Mouse (Mus musculus): Measurements from ENCODE around the gene Ptprm.

The Ptprm gene

DNA sequence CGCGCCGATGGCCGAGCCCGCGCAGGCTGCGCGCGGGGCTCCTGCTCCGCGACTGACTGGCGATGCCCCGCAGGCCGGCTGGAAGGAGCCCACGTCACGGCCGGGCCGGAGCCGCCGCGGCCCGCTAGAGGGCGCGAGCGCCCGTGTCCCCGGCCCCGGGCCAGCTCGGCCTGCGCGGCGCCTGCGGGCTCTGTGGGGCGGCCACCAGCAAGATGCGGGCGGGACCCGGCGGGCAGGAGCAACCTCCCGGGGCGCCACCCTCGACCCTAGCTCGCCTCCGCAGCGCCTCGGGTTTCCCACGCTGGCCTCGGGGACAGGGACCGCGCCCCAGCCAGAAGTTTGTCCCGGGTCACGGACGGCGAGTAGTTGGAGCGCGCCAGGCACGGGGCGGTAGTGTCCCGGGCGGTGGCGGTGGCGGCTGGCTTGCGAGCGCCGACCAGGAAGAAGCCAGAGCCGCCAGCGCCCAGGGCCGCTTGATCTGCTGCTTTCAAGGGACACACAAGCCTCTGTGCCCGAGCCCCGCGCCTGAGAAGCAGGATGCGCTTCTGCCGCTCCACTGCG is at the start of gene Ptprm:
Ptprm (minus strand) TSS at position 7 of the 561 bp plus-strand sequence.
- peak; percentile 78 for DNase-seq (ENCODE audit: low spot score)

DNA sequence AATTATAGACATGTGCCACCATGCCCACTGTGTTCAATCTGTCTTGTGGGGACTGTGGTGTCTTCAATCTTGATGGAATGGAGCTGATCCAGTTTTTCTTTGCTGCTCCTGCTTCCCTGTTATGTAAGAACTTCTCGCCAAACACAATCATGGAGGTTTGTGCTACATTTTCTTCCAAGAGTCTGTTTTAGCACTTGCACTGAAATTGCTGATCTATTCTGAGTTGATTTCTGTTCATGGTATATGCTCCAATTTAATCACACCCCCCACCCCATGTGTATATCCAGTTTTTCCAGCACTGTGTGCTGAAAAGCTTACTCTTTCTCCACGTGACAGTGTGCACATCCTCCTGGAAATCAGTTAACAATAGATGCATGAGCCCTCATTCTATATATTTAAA is 41.9 kb upstream of the Ptprm start:
- no peak for DNase-seq (ENCODE audit: low spot score)

DNA sequence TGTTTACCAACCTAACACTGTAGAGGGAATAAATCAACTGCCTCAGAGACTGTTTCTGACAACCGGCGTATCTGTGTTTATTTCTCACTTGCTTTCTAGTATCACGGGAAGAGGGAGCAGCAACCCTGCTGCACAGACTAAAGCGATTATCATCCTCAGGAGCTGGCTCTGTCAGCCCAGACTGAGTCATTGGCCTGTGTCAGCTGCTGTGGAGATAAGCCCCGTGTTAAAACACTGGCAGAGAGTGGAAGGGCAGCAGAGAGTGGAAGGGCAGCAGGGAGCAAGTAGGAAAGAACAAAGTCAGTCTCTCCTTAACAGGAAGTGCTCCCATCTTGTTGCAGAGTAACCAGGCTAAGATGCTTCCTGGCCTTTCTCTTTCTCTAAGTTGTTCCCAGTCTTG is 36.6 kb upstream of the Ptprm start:
- DNase-seq (ENCODE audit: low spot score) = no peak

DNA sequence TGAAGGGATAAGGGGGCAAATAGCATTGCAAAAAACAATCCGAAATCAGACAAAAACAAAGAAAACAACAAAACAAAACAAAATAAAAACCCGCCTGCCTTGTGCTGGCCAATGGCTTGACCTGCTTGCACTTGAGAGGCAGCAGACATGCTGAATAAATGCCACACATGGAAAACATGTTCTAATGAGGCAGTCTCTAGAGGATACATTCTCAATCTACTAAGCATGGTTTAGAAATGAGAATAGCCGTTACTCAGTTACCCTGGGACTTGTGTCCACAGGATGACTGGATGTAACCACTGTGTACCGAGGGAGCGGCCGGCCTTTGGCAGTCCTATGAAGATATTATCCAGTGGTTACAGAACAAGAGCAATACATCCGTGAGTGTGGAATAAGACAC is 33.9 kb upstream of the Ptprm start:
- DNase-seq (ENCODE audit: low spot score) = no peak

DNA sequence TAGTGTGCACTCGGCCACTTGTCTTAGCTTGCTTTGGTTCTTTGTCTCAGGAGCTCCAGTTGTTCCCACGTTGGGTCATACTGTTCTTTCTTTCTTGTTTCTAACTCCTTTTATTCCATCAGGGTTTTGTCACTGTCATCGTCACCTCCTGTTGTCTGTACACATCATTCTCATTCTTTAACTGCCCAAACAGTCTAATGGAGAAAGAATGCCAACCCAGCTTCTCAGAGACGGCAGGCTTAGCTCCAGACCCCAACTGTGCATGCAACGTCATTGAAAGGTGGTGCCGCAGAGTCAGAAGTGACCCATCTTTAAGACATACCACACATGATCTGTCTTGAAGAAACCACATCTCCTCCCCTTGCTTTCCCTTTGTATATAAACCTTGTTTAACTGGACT is 31.0 kb upstream of the Ptprm start:
- DNase-seq (ENCODE audit: low spot score) = no peak

DNA sequence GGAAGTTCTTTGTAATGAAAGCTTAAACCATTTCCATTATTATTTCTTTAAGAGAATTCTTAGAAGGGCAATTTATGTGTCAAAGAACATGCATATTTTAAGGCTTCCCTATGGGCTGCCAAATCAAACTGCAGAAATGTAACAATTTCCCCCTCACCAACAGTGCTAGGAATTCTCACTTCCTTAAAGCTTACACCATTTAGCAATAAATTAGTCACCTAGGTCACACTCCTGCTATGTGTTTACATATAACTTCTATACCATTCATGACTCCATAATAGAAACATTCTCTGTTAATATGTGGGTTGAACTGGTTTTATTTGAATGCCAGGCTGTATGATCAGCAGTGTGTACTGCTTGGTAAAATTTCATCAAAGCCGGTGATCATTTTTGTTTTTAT is 29.4 kb upstream of the Ptprm start:
- no peak for DNase-seq (ENCODE audit: low spot score)

DNA sequence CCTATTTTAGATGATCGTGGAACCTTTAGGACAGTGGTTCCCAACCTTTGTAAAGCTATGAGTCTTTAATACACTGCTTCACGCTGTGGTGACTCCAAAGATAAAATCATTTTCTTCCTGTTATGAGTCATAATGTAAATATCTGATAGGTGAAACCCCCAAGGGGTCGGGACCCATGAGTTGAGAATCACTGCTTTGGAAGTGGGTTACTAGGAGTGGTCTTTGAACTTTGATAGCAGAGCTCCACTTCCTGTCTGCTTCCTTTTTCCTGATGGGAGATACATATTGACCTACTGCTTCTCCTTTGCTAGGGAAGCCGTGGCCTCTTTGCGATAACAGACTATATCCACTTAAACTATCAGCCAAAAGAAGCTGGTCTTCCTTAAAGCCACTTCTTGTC is 27.4 kb upstream of the Ptprm start:
- DNase-seq (ENCODE audit: low spot score) = no peak

DNA sequence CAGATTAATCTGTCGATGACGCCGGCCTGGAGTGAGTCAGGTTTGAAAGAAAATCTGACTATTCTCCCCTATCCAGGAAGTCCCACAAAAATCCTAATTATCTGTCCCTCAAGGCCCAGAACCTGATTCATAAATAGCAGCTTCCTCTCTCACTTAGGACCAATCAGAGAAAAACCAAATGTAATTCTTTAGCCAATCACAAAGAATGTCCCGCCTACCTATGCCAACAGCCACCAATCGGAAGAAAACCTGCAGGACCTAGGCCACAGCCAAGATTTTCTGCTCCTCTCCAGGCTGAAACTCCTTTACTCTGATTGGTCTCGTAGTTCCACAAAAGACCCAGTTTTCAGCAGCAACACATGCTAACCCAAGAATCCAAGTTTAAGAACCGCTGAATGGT is 13.6 kb upstream of the Ptprm start:
- no peak for DNase-seq (ENCODE audit: low spot score)

DNA sequence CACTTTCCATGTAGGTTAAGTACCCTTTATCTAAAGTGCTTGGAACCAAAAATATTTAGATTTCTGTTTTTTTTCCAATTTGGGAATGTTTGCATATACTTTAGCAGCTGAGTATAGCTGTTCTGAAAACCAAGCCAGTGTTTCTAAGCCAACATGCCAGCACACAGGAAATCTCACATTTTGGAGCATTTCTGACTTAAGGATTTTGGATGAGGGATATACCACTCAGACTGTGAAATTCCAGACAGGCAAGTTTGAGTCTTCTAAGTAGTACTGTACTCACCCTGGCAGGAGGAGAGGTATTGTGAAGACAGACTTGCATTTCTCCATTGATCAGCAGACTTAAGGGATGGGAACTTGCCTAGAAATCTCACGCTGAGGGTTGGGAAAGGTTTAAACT is 10.2 kb upstream of the Ptprm start:
- DNase-seq (ENCODE audit: low spot score) = no peak

DNA sequence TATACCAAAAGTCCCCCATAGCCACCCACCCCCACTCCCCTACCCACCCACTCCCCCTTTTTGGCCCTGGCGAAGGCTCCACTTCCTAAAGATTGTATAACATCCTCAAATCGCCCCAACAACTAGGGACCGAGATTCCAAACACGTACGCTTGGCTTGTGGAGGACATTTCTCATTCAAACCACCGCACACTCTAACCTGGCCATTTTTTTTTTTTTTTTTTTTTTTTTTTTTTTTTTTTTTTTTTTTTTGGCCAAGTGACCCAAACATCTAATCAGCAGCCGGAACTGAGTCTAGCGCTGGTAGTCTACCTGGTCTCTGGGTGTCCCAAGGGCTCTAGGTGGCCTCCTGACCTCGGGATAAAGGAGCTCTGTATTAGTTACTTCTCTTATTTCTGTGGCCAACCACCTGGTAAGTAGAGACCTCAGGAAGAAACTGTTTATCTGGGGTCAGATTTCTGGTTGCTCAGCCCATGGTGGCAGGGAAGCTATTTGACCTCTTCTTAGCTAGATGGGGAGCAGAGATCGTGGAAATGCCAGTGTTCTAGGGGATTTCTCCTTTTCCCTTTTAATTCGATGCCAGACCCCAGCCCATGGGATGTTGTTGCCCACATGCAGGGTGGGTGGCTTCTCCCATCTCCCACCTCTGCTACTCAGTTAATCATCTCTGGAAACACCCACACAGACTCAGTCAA is 9.3 kb upstream of the Ptprm start:
- no peak for DNase-seq (ENCODE audit: low spot score)

DNA sequence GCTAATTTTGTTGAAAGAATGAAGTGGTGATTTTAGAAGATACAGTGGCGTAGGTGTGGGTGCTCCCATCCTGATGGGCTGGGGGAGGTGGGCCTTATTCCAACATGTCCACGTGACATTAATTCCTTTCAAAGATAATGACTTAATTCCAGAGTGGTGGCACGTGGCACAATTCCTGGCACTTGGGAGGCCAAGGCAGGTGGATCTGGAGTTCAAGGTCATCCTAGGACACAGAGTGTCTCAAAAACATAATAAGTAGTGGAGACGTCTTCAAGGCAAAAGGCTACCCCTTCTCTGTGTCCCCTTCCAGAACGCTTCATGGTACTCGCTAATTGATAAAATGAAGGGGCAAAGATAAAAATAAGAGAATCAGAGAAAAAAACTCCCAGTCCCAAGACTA is 7.9 kb upstream of the Ptprm start:
- DNase-seq (ENCODE audit: low spot score) = no peak

DNA sequence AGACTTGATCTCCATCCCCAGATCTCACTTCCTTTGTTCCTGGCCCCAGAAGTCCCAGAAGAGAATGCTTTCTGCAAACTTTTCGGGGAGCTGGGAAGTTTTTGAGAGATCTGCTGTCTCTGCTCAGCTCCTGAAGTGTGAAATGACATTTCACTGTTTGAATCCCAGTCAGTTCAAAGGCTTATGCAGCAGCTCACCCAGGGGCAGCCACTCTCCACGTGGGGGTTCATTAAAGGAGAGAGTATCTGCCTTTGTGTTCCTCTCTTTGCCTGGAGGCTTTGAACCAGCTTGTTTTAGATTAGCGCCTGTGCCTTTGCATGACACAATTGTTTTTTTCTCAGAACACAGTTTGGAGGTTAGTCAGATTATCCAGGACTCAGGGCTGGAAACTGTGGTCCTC is 6.3 kb upstream of the Ptprm start:
- no peak for DNase-seq (ENCODE audit: low spot score)

DNA sequence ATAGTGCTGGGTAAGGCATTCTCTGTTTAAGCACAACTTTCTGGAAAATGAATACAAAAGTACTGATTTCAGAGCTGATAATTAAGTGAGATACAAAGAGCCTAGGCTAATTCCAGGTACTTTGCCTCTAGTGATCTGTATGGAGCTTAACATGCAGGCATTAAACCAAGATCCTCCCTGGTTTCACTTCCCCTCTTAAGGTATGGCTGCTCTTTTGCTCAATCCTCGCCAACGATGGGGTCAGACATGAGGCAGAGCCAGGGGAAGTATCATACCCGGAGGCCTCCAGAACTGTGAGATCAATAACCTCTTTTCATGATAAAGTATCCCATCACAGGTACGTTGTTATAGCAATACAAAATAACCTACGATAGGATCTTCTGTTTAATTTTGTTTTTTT is 5.3 kb upstream of the Ptprm start:
- DNase-seq (ENCODE audit: low spot score) = no peak

DNA sequence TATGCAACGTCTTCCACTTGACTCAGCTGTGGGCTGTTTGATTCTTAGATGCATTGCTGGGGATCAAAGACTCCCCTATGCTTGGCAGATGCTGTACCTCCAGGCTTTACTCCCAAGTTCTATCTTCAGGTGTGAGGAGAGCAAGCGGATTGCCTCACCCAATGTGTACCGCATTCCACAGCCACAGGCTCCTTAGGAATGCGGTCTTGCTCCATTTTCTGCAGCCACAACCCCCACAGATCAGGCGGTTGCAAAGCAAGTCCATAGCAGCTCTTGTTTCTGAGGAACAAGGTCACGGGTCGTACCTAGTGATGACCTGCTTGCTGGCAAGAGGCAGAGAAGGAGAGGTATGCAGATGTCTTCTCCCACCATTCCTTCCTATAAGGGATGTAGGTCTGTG is 4.3 kb upstream of the Ptprm start:
- no peak for DNase-seq (ENCODE audit: low spot score)

DNA sequence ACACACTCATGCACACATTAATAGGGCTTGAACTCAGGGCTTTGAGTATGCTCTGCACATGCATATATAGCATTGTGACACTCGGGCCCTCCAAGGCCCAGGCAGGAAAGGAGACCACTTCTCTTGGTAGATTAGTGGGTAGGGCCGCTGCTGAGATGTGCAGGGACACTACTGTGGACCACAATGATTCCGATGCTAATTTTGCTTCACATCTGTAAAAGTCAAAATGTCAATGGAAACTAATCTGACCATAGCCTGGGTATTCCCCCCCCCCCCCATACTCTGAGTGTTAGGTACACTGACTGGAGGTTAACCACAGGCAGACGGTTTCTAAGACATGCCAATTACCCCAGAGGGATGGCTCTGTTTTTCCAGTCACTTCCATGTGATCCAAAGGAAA is 2.9 kb upstream of the Ptprm start:
- DNase-seq (ENCODE audit: low spot score) = no peak

DNA sequence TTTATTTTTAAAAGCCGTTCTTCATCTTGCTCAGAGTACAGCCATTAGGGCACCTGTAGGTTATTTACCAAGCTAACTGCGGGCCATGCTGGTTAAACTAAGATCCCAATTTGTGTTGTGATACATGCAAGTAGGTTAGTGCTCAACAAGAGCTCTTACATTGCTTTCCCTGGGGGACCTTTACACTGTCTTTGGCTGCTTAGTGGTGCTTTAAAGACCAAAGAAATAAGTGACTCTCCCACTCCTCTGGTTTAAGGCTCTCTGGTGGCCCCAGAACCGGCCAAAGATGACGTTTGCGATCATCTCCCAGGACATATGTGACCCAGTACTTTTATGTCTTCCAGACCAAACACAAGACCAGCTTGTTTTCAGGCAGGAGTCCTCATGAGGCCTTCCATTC is 994 bp upstream of the Ptprm start:
- no peak for DNase-seq (ENCODE audit: low spot score)

DNA sequence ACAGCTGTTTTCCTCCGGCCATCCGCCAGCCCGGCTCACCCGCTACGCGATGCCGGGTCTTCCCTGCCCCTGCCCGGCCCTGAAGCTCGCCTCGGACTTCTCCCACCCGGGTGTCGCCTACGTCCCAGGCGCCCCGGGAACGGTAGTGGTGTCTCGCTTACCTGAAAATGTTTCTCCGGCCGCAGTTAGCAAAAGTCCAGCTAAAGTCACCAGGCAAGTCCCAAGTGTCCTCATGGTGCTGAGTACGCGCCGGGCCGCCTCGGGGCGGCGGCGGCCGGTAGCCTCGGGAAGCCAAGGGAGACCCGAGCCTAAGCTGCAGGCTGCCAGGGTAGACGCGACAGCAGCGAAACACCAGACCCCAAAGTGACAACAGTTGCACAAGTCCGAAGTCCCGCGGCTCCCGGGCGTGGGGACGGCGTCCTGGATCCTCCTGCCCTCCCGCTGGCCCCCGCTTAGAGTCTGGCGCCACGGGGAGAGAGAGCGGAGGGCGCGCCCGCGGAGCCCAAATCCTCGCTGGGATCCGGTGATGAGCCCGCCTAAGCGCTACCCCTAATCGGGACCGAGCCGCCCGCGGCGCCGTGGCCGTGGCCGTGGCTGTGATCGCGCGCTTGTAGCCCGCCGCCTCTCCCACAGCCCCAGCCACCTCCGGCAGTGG is 334 bp downstream of the Ptprm start:
- no peak for DNase-seq (ENCODE audit: low spot score)

DNA sequence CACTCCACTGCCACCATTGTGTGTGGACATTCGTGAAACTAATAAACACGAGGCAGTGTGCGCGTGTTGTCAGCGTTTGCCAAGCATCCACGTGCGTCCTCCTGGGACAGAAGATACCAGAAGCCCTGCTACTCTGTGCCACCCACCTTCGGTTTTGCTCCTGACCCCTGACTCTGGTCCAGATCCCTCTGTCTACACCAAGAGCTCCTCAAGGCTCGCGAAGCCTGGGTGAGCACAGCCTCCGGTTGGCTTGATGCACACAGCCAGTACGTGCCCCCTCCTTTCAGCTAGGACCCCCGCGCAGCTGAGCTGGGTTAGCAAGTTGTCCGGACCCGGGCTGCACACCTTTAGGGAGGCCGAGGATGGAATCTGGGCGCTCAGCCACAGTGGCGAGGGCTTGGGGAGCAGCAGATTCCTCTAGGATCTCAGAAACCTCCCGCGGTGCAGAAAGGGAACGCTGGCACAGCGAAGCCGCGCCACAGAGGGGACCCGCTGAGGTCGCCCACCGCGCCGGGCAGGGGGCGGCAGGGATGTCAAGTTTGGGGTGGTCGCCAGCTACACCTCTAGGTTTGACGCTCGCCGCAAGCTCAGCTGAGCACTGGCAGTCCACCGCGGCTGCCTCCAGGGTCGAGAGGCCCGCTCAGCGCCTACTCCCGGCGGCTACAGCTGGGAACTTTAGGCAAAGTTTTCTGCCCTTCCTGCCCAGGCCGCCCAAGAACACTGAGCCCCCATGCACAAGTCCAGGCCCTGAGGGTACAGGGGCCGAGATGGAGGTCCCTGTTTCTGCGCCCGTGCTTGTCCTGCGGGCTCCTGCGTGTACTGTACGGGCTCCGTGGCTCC is 1.1 kb downstream of the Ptprm start:
- peak; percentile 44 for DNase-seq (ENCODE audit: low spot score)

DNA sequence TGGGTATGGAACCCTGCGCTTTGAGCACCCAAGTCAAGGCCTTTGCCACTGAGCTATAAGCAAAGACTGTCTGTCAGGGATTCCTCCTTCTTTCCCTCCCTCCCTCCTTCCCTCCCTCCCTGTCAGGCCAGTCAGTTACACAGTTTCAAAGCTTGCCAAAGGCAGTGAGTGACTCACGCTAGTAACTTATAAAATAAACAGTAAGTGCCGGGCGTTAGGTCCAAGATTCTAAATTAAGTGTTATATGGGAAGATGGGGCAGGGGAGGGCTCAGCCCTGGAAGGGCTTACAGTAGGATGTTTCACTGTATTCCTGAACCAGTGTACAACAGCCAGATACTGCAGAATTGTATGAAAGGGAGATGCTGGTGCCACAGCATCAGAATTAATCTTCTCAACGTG is 2.8 kb downstream of the Ptprm start:
- DNase-seq (ENCODE audit: low spot score) = no peak

DNA sequence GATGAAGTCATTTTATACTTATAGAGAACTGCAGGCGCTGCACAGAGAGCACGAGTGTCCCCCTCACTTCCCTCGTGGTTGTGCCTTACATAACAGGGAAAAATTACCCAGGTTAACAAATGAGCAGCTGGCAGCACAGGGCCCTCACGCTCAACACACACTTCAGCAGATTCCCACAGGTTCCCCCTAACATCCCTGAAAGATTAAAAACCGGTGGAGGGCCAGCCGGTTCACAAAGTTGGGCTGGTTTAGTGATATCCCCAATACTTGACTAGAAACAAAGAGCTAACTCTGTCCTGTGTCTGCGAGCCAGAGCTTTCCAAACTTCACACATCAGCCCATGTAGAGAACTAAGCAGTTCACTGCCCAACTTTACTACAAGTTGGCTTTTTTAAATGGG is 3.7 kb downstream of the Ptprm start:
- DNase-seq (ENCODE audit: low spot score) = no peak

DNA sequence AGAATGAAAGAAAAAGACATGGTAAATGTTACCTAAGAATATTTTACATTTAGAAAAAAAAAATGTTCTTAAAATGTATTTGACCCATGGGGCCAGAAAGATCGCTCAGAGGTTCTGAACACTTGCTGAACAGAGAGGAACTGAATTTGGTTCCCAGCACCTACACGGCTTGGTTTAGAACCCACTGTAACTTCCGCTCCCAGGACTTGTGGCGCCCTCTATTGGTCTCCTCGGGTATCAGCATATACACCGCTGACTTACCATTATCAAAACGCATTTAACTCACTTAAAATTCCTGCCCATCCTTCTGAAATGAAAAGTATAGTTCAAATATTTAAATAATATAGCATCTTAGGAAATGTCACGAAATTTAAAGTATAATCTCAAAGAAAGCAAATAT is 4.7 kb downstream of the Ptprm start:
- DNase-seq (ENCODE audit: low spot score) = no peak

DNA sequence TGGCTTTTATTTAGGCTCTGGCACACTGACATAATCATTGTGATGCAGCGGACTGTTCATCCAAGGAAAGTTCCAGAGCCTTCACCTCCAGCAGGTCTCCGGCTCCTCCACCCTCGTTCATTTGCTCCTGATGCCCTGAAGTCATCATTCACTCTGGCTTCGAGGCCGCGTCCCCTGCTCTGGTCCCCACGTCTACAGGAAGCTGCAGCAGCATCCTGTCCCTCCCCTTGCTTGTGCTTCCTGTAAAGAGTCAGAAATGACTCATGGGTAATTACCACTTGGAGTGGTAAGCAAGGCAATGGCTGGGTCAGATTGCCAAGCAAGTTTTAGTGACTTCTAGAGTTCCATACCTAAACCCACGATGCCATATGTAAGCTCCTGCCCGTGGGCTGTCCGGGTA is 7.3 kb downstream of the Ptprm start:
- no peak for DNase-seq (ENCODE audit: low spot score)

DNA sequence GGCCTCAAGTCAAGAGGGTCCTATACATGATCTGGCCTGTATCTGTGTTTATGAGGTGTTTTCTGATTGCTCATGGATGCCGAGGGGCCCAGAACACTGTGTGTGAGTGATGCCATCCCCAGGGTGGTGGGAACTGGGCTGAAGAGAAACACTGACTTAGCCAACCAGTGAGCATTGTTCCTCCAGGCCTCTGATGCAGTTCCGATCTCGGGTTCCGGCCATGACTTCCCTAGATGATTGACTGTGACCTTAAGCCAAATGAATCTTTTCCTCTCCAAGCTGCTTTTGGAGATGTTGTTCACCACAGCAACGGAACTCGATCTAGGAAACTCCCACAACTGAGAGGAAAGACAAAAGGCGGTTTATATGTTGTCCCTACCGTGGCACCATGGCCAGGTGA is 9.1 kb downstream of the Ptprm start:
- no peak for DNase-seq (ENCODE audit: low spot score)

All from ovary, postnatal 14 days (tissue).